Mouse (Mus musculus) heart, adult 2 months (tissue): Measurements from ENCODE around the gene Myo18a. TPM values are rescaled to one million over a fixed set of nuclear protein-coding genes. Genes with fewer than 3 reads are reported as not detected.
A peak's percentile ranks its signal among the peaks of the same experiment; 100 is the strongest.

Source experiments
- DNase-seq, 2 experiments: peaks; one replicate each; pipeline ENCODE4 v3.0.0; 2021
- H3K27ac ChIP-seq: fragments of 200-600 bp; 2 replicates; pipeline ENCODE4 v1.8.1; 2022
- H3K27me3 ChIP-seq: fragments of 200-500 bp; 2 replicates; pipeline ENCODE4 v1.6.1; 2012; ENCODE audit warnings: mild to moderate bottlenecking, low read length, inconsistent platforms, mixed read lengths; ENCODE audit not compliant: control insufficient read depth, insufficient read depth
- H3K36me3 ChIP-seq: fragments of 200-500 bp; 2 replicates; pipeline ENCODE4 v1.6.1; 2012; ENCODE audit warnings: low read length, inconsistent platforms; ENCODE audit not compliant: control insufficient read depth, insufficient read depth
- H3K4me1 ChIP-seq: fragments of 200-500 bp; 2 replicates; pipeline ENCODE4 v1.6.1; 2011; ENCODE audit warnings: low read length; ENCODE audit not compliant: control insufficient read depth, insufficient read depth
- H3K4me3 ChIP-seq: fragments of 200-600 bp; 2 replicates; pipeline ENCODE4 v1.8.1; 2022
- H3K79me2 ChIP-seq: fragments of 200-500 bp; replicated peaks from 2 replicates; pipeline ENCODE4 v1.6.1; 2012; ENCODE audit warnings: mild to moderate bottlenecking, inconsistent platforms, low read length, moderate library complexity, mixed read lengths; ENCODE audit not compliant: control insufficient read depth, insufficient read depth
- H3K9ac ChIP-seq: fragments of 200-500 bp; 2 replicates; pipeline ENCODE4 v1.6.1; 2012; ENCODE audit warnings: low read depth, mild to moderate bottlenecking, control low read depth, inconsistent platforms, low read length, mixed read lengths
- CTCF ChIP-seq: fragments of 200-600 bp; IDR thresholded peaks from 2 replicates; pipeline ENCODE4 v1.8.1; 2022; ENCODE audit warnings: antibody characterized with exemption, mild to moderate bottlenecking, moderate library complexity
- EP300 ChIP-seq: fragments of 200-500 bp; IDR thresholded peaks from 2 replicates; pipeline ENCODE4 v1.6.1; 2011; ENCODE audit warnings: low read depth, low read length, control low read depth; ENCODE audit not compliant: insufficient read depth
- POLR2A ChIP-seq: fragments of 200-500 bp; IDR thresholded peaks from 2 replicates; pipeline ENCODE4 v1.6.1; 2011; ENCODE audit warnings: mild to moderate bottlenecking, low read depth, low read length, control low read depth; ENCODE audit not compliant: insufficient read depth
- WGBS: fragments of 180-500 bp; shearing (Covaris S2); methylation state at CpG from one replicate; pipeline ENCODE4 v1.1.7; 2018; 5-methylcytosine and 5-hydroxymethylcytosine counted together
- intact Hi-C: fragments of 180-260 bp; cut with DNase I; formaldehyde crosslinking; loops from one replicate; pipeline ENCODE4 v1.15.1; 2025
- polyA plus RNA-seq: library from polyadenylated mRNA; depleted of rRNA; stranded (reverse); fragments of >200 nt; gene quantifications from 2 replicates; pipeline ENCODE4 v1.2.3, GENCODE M21; 2012
- total RNA-seq, 2 experiments: library from RNA; stranded (reverse); gene quantifications; 2 replicates each; pipeline ENCODE4 v1.2.3; 2021

Gene Myo18a
- total and polyA plus RNA-seq, 3 experiments = 98.6 to 274 (median 240) TPM

DNA sequence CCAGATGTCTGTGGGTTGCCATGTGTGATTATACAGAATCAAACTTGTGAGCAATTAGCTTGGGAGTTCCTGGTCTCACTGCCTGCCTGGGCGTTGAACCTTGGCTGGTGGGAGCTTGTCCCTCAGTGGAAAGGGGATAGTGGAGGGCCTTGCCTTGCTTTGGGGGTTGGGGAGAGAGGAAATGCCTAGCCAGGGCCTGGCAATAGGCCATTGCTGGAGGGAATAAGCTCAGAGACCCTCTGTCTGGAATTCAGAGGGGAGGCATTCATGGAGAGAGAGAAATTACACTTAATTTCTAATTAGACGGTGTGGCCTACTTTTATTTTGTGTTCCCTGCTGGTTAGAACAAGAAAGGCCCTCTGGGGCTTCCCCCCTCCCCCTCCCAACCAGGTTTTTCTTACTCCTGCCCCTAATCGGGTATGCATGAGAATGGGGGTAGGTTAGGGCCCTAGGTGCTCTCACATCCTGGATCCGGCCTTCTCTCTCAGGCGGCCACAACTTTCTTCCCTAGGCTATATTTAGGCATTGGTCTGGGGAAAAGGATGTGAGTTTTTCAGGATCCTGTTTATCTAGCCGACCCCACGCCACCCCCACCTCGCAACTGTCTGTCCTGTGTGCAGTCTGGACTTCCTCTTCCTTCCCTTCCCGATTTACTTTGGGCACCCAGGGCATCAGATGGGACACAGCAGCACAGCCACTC lies 12.8 kb downstream of the Myo18a start:
- no peak overlapping the region for H3K9ac ChIP-seq
- peaks cover 1% of the 10 kb centered on the region for H3K79me2 ChIP-seq
- TF ChIP-seq CTCF = no peak
- no peak for TF ChIP-seq EP300
- TF ChIP-seq POLR2A = no peak
- 32% methylated on average over 9 of the region's 9 CpGs for WGBS
- peaks cover 13% of the 10 kb centered on the region for H3K4me1 ChIP-seq
- H3K27me3 ChIP-seq = no peaks in the 10 kb centered on the region
- peaks cover 5% of the 10 kb centered on the region for H3K36me3 ChIP-seq
- H3K4me3 ChIP-seq = no peak overlapping the region
- peak overlapping the region; percentile 74 for H3K27ac ChIP-seq
- intact Hi-C loops = no loop called here
- peak in 1 of 2 experiments; percentile 52 for DNase-seq

DNA sequence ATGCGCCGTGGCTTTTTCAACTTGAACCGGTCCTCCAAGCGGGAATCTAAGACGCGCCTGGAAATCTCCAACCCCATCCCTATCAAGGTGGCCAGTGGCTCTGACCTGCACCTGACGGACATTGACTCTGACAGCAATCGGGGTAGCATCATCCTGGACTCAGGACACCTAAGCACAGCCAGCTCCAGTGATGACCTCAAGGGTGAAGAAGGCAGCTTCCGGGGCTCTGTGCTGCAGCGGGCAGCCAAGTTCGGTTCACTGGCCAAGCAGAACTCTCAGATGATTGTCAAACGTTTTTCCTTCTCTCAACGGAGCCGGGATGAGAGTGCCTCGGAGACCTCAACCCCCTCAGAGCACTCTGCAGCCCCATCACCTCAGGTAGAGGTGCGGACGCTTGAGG lies 14.4 kb downstream of the Myo18a start:
- TF ChIP-seq CTCF (no peak), POLR2A (no peak), EP300 (no peak)
- Histone ChIP-seq H3K36me3 (peaks cover 4% of the 10 kb centered on the region), H3K27me3 (no peaks in the 10 kb centered on the region), H3K27ac (peak overlapping the region; percentile 34; the same call in 1 of the 2 replicates), H3K9ac (no peak overlapping the region), H3K79me2 (peaks cover 1% of the 10 kb centered on the region), H3K4me1 (peaks cover 20% of the 10 kb centered on the region), H3K4me3 (no peak overlapping the region)
- DNase-seq = no peak
- intact Hi-C loops = no loop called here
- 92% methylated on average over 17 of the region's 17 CpGs for WGBS

DNA sequence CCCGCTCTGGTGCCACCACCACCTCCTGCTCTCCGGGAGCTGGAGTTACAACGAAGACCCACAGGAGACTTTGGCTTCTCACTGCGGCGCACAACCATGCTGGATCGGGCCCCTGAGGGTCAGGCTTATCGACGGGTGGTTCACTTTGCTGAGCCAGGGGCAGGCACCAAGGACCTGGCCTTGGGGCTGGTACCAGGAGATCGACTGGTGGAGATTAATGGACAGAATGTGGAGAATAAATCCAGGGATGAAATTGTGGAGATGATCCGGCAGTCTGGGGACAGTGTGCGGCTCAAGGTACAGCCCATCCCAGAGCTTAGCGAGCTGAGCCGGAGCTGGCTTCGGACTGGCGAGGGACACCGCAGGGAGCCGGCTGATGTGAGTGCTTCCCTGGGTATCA lies 14.9 kb downstream of the Myo18a start:
- no peaks in the 10 kb centered on the region for H3K27me3 ChIP-seq
- H3K4me1 ChIP-seq = peaks cover 22% of the 10 kb centered on the region
- intact Hi-C loops = no loop called here
- H3K9ac ChIP-seq = no peak overlapping the region
- H3K27ac ChIP-seq = peak overlapping the region; percentile 34
- DNase-seq = no peak
- H3K4me3 ChIP-seq = no peak overlapping the region
- TF ChIP-seq CTCF = no peak
- TF ChIP-seq EP300 = no peak
- no peak for TF ChIP-seq POLR2A
- 93% methylated on average over 17 of the region's 17 CpGs for WGBS
- peaks cover 4% of the 10 kb centered on the region for H3K36me3 ChIP-seq
- H3K79me2 ChIP-seq = peaks cover 1% of the 10 kb centered on the region

DNA sequence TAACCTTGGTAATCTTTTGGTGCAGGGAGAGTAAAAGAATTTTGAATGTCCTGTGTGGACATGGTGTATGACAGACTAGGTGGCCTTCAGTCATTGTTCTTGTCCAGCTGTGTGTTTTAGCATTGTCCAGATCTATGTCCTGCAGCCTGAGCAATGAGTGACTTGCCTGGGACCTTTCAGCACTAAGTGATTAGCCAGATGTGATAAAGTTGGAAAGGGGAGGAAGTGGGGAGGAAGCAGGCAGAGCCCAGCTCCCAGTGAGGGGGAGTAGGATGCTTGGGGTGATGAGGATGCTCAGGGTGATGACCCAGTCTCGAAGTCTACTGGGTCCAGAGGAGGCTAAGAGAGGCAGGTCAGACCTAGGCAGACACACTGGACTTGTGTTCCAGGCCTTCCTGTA lies 16.2 kb downstream of the Myo18a start:
- TF ChIP-seq EP300 = peak; percentile 85
- no peak for TF ChIP-seq POLR2A
- peak in 1 of 2 experiments; percentile 51 for DNase-seq
- peaks cover 4% of the 10 kb centered on the region for H3K36me3 ChIP-seq
- no peak overlapping the region for H3K4me3 ChIP-seq
- H3K79me2 ChIP-seq = peaks cover 1% of the 10 kb centered on the region; the same call in 1 of the 2 replicates
- WGBS = 42% methylated on average over 1 of the region's 1 CpGs
- H3K9ac ChIP-seq = no peak overlapping the region
- intact Hi-C loops = no loop called here
- peaks cover 33% of the 10 kb centered on the region for H3K4me1 ChIP-seq
- peak overlapping the region; percentile 45 for H3K27ac ChIP-seq
- H3K27me3 ChIP-seq = no peaks in the 10 kb centered on the region

DNA sequence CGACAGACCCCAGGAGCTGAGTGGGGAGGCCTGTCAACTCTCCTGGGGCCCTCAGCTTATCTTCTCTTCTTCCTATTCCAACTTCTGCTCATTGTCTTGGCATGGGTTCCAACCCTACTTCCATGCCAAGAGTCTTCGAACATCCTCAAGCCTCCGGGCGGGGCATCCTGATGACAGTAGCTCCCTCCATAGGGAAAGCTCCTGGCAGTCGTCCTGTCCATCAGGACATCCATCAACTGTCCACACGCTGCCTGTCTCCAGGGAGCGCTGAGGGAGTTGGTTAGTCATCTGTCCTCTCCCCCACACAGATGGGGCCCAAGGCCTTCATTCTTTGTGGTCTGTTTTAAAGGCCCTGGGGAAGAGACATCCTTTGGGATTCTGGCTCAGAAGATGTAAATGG lies 18.0 kb downstream of the Myo18a start:
- Histone ChIP-seq H3K79me2 (no peaks in the 10 kb centered on the region), H3K27me3 (no peaks in the 10 kb centered on the region), H3K36me3 (peaks cover 4% of the 10 kb centered on the region), H3K4me3 (no peak overlapping the region), H3K27ac (peak overlapping the region; percentile 40), H3K4me1 (peaks cover 45% of the 10 kb centered on the region), H3K9ac (no peak overlapping the region)
- no peak for TF ChIP-seq POLR2A
- no peak for TF ChIP-seq EP300
- no peak for TF ChIP-seq CTCF
- 35% methylated on average over 7 of the region's 7 CpGs for WGBS
- peak in 1 of 2 experiments; percentile 49 for DNase-seq
- intact Hi-C loops = no loop called here

DNA sequence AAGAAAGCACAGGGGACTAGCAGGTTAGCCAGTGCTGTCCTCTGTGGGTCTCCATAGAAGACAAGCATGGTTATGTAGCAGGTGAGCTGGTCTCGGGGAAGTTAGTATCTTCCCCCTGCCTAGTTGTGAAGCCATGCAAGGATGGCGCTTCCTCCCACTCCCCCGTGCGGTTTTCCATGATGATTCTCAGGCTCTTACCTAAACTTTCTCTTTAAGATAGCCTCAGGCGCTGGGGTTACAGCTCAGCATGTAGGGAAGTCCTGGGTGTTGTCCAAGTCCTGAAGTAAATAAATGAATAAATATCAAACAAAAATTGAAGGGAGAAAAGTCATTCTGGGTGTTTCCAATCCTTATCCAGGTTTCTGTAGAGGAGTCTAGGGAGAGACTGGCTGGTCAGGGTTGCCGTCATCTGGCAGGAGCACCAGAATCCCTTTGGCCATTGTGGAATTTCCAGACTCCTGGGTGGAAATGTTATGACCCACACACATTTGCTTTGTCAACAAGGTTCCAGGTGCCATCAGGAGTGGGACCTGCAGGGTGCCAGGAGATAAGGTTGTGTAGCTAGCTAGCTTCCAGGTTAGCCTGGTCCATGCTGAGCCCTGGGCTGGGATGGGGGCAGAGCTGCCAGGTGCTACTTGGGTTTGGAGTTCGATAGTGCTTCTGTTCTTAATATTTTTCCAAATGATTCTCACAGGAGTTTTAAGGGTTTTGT lies 19.2 kb downstream of the Myo18a start:
- Histone ChIP-seq H3K4me1 (peaks cover 49% of the 10 kb centered on the region), H3K36me3 (peaks cover 4% of the 10 kb centered on the region), H3K27me3 (no peaks in the 10 kb centered on the region), H3K27ac (peak overlapping the region; percentile 40), H3K9ac (no peak overlapping the region), H3K79me2 (no peaks in the 10 kb centered on the region), H3K4me3 (no peak overlapping the region)
- 71% methylated on average over 7 of the region's 7 CpGs for WGBS
- no peak for TF ChIP-seq EP300
- TF ChIP-seq CTCF = no peak
- no peak for TF ChIP-seq POLR2A
- DNase-seq = no peak
- intact Hi-C loops = no loop called here
